In genomic region chr5:33377801-33378301, GRCm38 (mm10) we compare ENCODE assay signal across 10 mouse cellular contexts. TPM values are rescaled to one million over a fixed set of nuclear protein-coding genes. Genes with fewer than 3 reads are reported as not detected.
DNase-seq lines count a peak whose midpoint lies in the region; ATAC-seq and TF ChIP-seq lines count a peak whose summit lies in the region.
"Had no signal": no experiment of that assay in that cellular context is flagged by ENCODE, and none has a peak within 500 bp of the region (broad histone marks: within the 10 kb centered on the region; RNA-seq: fewer than 3 reads in every experiment).

No protein-coding gene starts in this region.

- WGBS in heart, embryonic 15.5 days, result under 1% methylated on average over 21 of the region's 21 CpGs
- WGBS in embryonic facial prominence, embryonic 13.5 days, result 2% methylated on average over 21 of the region's 21 CpGs
- 1% methylated on average over 21 of the region's 21 CpGs for WGBS in lung, embryonic 16.5 days

- intact Hi-C loops in heart, postnatal 36 days (cut with DNase I), result loop anchor here (1.0 to 10.0 kb wide), 3 partner anchors 41 to 557 kb away; partner anchors contain the start of gene Nelfa

- no peak for DNase-seq in heart, postnatal 36 days
- DNase-seq in G1E (ENCODE audit: low spot score) (peak; percentile 12), MN1 (ENCODE audit: low spot score) (no peak)
- peak; percentile 16 for DNase-seq in hindlimb bud, embryonic 11.5 days (ENCODE audit: extremely low spot score, low read depth, low spot score)
- DNase-seq in spleen, postnatal 14 days (ENCODE audit: low spot score in 2 of 2), result peak; percentile 22 to 23

- peak overlapping the region; percentile 98 for H3K27ac ChIP-seq in heart, embryonic 15.5 days
- peak overlapping the region; percentile 93 for H3K27ac ChIP-seq in embryonic facial prominence, embryonic 13.5 days
- H3K27ac ChIP-seq in lung, embryonic 16.5 days (ENCODE audit: low read length), result peak overlapping the region; percentile 97

- no peaks in the 10 kb centered on the region for H3K9me3 ChIP-seq in heart, embryonic 15.5 days (replicated peaks)
- H3K9me3 ChIP-seq in G1E (replicated peaks), result no peaks in the 10 kb centered on the region
- H3K9me3 ChIP-seq in embryonic facial prominence, embryonic 13.5 days, result no peaks in the 10 kb centered on the region
- H3K9me3 ChIP-seq in lung, embryonic 16.5 days (ENCODE audit: control insufficient read depth, low read length), result no peaks in the 10 kb centered on the region

- H3K4me2 ChIP-seq in heart, embryonic 15.5 days, result peak overlapping the region; percentile 85
- peak overlapping the region; percentile 79 for H3K4me2 ChIP-seq in embryonic facial prominence, embryonic 13.5 days
- peak overlapping the region; percentile 92 for H3K4me2 ChIP-seq in lung, embryonic 16.5 days (ENCODE audit: low read depth, low read length)

- peaks cover 11% of the 10 kb centered on the region for H3K4me1 ChIP-seq in heart, embryonic 15.5 days (replicated peaks)
- H3K4me1 ChIP-seq in G1E (ENCODE audit: insufficient read depth, low read depth, low read length), result peaks cover 14% of the 10 kb centered on the region
- peaks cover 14% of the 10 kb centered on the region for H3K4me1 ChIP-seq in embryonic facial prominence, embryonic 13.5 days
- peaks cover 13% of the 10 kb centered on the region for H3K4me1 ChIP-seq in lung, embryonic 16.5 days (replicated peaks; ENCODE audit: control insufficient read depth, insufficient read depth, low read length)

- H3K36me3 ChIP-seq in heart, embryonic 15.5 days, result peaks cover 19% of the 10 kb centered on the region
- H3K36me3 ChIP-seq in G1E (replicated peaks), result peaks cover 47% of the 10 kb centered on the region
- H3K36me3 ChIP-seq in embryonic facial prominence, embryonic 13.5 days, result peaks cover 41% of the 10 kb centered on the region
- peaks cover 15% of the 10 kb centered on the region for H3K36me3 ChIP-seq in lung, embryonic 16.5 days (ENCODE audit: control insufficient read depth, insufficient read depth, low read length)

- H3K4me3 ChIP-seq in heart, embryonic 15.5 days, result peak overlapping the region; percentile 68
- H3K4me3 ChIP-seq in G1E (ENCODE audit: low read depth, low read length), result peak overlapping the region; percentile 83
- peak overlapping the region; percentile 57 for H3K4me3 ChIP-seq in embryonic facial prominence, embryonic 13.5 days
- peak overlapping the region; percentile 64 for H3K4me3 ChIP-seq in lung, embryonic 16.5 days (ENCODE audit: low read length)

- no peak; the same call in 1 of the 2 replicates for ATAC-seq in heart, embryonic 15.5 days (replicated peaks; ENCODE audit: insufficient number of reproducible peaks, insufficient read depth, low FRiP score, low read depth)
- ATAC-seq in G1E (ENCODE audit: extremely low read depth, insufficient number of reproducible peaks, low FRiP score, poor library complexity, severe bottlenecking), result no peak
- peak; percentile 38 for ATAC-seq in embryonic facial prominence, embryonic 13.5 days (ENCODE audit: insufficient number of reproducible peaks, insufficient read depth, low FRiP score, low TSS enrichment, low read depth)
- peak; percentile 48; the same call in 1 of the 2 replicates for ATAC-seq in lung, embryonic 16.5 days (ENCODE audit: low read depth)

- TF ChIP-seq CTCF in G1E (IDR thresholded peaks at IDR 0.05; ENCODE audit: low read depth, low read length), result no peak

- no peaks in the 10 kb centered on the region for H3K27me3 ChIP-seq in heart, embryonic 15.5 days
- H3K27me3 ChIP-seq in G1E (ENCODE audit: insufficient read depth, low read length), result no peaks in the 10 kb centered on the region
- no peaks in the 10 kb centered on the region for H3K27me3 ChIP-seq in embryonic facial prominence, embryonic 13.5 days
- H3K27me3 ChIP-seq in lung, embryonic 16.5 days (ENCODE audit: control insufficient read depth, insufficient read depth, low read depth, low read length), result no peaks in the 10 kb centered on the region

- H3K9ac ChIP-seq in heart, embryonic 15.5 days, result peak overlapping the region; percentile 69
- peak overlapping the region; percentile 83 for H3K9ac ChIP-seq in embryonic facial prominence, embryonic 13.5 days
- peak overlapping the region; percentile 76 for H3K9ac ChIP-seq in lung, embryonic 16.5 days (ENCODE audit: low read length)

RNA-seq across cellular contexts. Expression of gene Uvssa, which starts 0.5 kb away (rescaled TPM):
- 3.8 and 5.2 TPM in 2 replicates for polyA plus RNA-seq in heart, embryonic 15.5 days (2015; fragmentation: Nextera tagmentation; extraction: Ambion mirVana)
- 1 to 10 TPM; 2.8 to 4.0 TPM for total RNA-seq in heart, postnatal 36 days (2021)
- total RNA-seq in G1E (2014; fragmentation: Nextera tagmentation) (21.5 and 23.9 TPM in 2 replicates), G1E (2017) (7.1 and 7.5 TPM in 2 replicates)
- polyA plus RNA-seq in G1E (2012), result 1.4 and 1.9 TPM in 2 replicates
- polyA plus RNA-seq in embryonic facial prominence, embryonic 13.5 days (2015; fragmentation: Nextera tagmentation; extraction: Ambion mirVana), result 10.7 and 13.3 TPM in 2 replicates
- polyA plus RNA-seq in lung, embryonic 16.5 days (2015; fragmentation: Nextera tagmentation; extraction: Ambion mirVana), result 8.6 and 9.2 TPM in 2 replicates

RNA-seq across cellular contexts. Expression of gene Maea, which starts 42.5 kb away (rescaled TPM):
- polyA plus RNA-seq in heart, embryonic 15.5 days (2015; fragmentation: Nextera tagmentation; extraction: Ambion mirVana), result 120 and 123 TPM in 2 replicates
- total RNA-seq in heart, postnatal 36 days (2021), result 10 to 100 TPM; 81.0 to 86.1 TPM
- total RNA-seq in G1E (2014; fragmentation: Nextera tagmentation), result 41.7 and 42.7 TPM in 2 replicates
- 264 and 288 TPM in 2 replicates for total RNA-seq in G1E (2017)
- polyA plus RNA-seq in G1E (2012), result 73.0 and 106 TPM in 2 replicates
- 121 and 131 TPM in 2 replicates for polyA plus RNA-seq in embryonic facial prominence, embryonic 13.5 days (2015; fragmentation: Nextera tagmentation; extraction: Ambion mirVana)
- 117 and 123 TPM in 2 replicates for polyA plus RNA-seq in lung, embryonic 16.5 days (2015; fragmentation: Nextera tagmentation; extraction: Ambion mirVana)

RNA-seq across cellular contexts. Expression of gene Nkx1-1, which starts 55.9 kb away (rescaled TPM):
- not detected in 2 replicates for polyA plus RNA-seq in heart, embryonic 15.5 days (2015; fragmentation: Nextera tagmentation; extraction: Ambion mirVana)
- total RNA-seq in heart, postnatal 36 days (2021), result not detected
- total RNA-seq in G1E (2014; fragmentation: Nextera tagmentation) (not detected in 2 replicates), G1E (2017) (0.11 TPM in 1 of 2 replicates, not detected in the other)
- polyA plus RNA-seq in G1E (2012), result not detected in 2 replicates
- polyA plus RNA-seq in embryonic facial prominence, embryonic 13.5 days (2015; fragmentation: Nextera tagmentation; extraction: Ambion mirVana), result not detected in 2 replicates
- not detected in 2 replicates for polyA plus RNA-seq in lung, embryonic 16.5 days (2015; fragmentation: Nextera tagmentation; extraction: Ambion mirVana)
- total RNA-seq: adrenal gland, postnatal 36 days; layer of hippocampus, postnatal 10 days had no signal

Comparison
In these comparisons a context has a peak if more than half of its experiments do, and no peak if none do; other contexts are left out.
1. ATAC-seq: peak in embryonic facial prominence, embryonic 13.5 days (single experiment) and lung, embryonic 16.5 days (single experiment); none in heart, embryonic 15.5 days (single experiment) and G1E (single experiment).
2. DNase-seq: peak in G1E (single experiment), hindlimb bud, embryonic 11.5 days (single experiment) and spleen, postnatal 14 days (2 of 2); none in heart, postnatal 36 days (0 of 2) and MN1 (single experiment).
3. Peak in every context shown above with its lines, with median percentiles within 50 percentile points of each other: H3K27ac ChIP-seq, H3K4me2 ChIP-seq, H3K4me3 ChIP-seq and H3K9ac ChIP-seq.